Mouse (Mus musculus) heart, postnatal 0 days (tissue): Measurements from ENCODE around the gene Ccl12.

Source experiments
- CTCF ChIP-seq: IDR thresholded peaks from 2 replicates; pipeline ENCODE4 v1.5.1; 2016; ENCODE audit warnings: antibody characterized with exemption, control low read depth, low read depth
- EP300 ChIP-seq: IDR thresholded peaks from 2 replicates; pipeline ENCODE4 v1.6.1; 2016; ENCODE audit warnings: antibody characterized with exemption, low read depth

- TF ChIP-seq EP300 (no peak), CTCF (no peak)
Observed at GRCm38 (mm10) chr11:82078136-82078730, 23.4 kb upstream of the Ccl12 start.
